Comparison of ENCODE assay signal across 9 mouse cellular contexts in genomic region chr2:32864755-32865154, GRCm38 (mm10). TPM values are rescaled to one million over a fixed set of nuclear protein-coding genes. Genes with fewer than 3 reads are reported as not detected.
A peak's percentile ranks its signal among the peaks of the same experiment; 100 is the strongest.
DNase-seq lines count a peak whose midpoint lies in the region; ATAC-seq and TF ChIP-seq lines count a peak whose summit lies in the region.
"Had no signal": no experiment of that assay in that cellular context is flagged by ENCODE, and none has a peak within 500 bp of the region (broad histone marks: within the 10 kb centered on the region; RNA-seq: fewer than 3 reads in every experiment).

No protein-coding gene starts in this region.

- no peak overlapping the region for H3K9ac ChIP-seq in kidney, postnatal 0 days (ENCODE audit: low read depth, low read length)
- no peak overlapping the region for H3K9ac ChIP-seq in kidney, embryonic 15.5 days
- H3K9ac ChIP-seq: midbrain, embryonic 12.5 days had no signal

- H3K4me1 ChIP-seq in cerebellum, adult 2 months (ENCODE audit: control insufficient read depth, insufficient read depth, low read length) = no peaks in the 10 kb centered on the region
- H3K4me1 ChIP-seq in kidney, postnatal 0 days (replicated peaks; ENCODE audit: insufficient read depth, low read length) = no peaks in the 10 kb centered on the region
- H3K4me1 ChIP-seq in kidney, embryonic 15.5 days = 0 out of 2 replicates have a peak, but pooled peaks cover under 1% of the 10 kb centered on the region
- H3K4me1 ChIP-seq in E14TG2a.4 (replicated peaks; ENCODE audit: low read depth, low read length) = peaks cover 75% of the 10 kb centered on the region
- H3K4me1 ChIP-seq: midbrain, embryonic 12.5 days had no signal

- H3K9me3 ChIP-seq in kidney, postnatal 0 days (replicated peaks; ENCODE audit: low read length) = no peaks in the 10 kb centered on the region
- no peaks in the 10 kb centered on the region for H3K9me3 ChIP-seq in kidney, embryonic 15.5 days (replicated peaks)
- H3K9me3 ChIP-seq in E14TG2a.4 (ENCODE audit: low read length) = no peaks in the 10 kb centered on the region
- H3K9me3 ChIP-seq: midbrain, embryonic 12.5 days had no signal

- H3K36me3 ChIP-seq in kidney, postnatal 0 days (ENCODE audit: insufficient read depth, low read length) = no peaks in the 10 kb centered on the region
- no peaks in the 10 kb centered on the region for H3K36me3 ChIP-seq in kidney, embryonic 15.5 days
- H3K36me3 ChIP-seq in E14TG2a.4 (ENCODE audit: insufficient read depth, low read length) = no peaks in the 10 kb centered on the region
- H3K36me3 ChIP-seq: midbrain, embryonic 12.5 days had no signal

- H3K27ac ChIP-seq in cerebellum, adult 2 months (ENCODE audit: insufficient read depth, low read length) = no peak overlapping the region
- no peak overlapping the region for H3K27ac ChIP-seq in kidney, postnatal 0 days
- H3K27ac ChIP-seq in kidney, embryonic 15.5 days = no peak overlapping the region
- H3K27ac ChIP-seq: midbrain, embryonic 12.5 days had no signal

- no peak overlapping the region for H3K4me3 ChIP-seq in cerebellum, adult 2 months (replicated peaks; ENCODE audit: insufficient read depth, low read depth, low read length)
- no peak overlapping the region for H3K4me3 ChIP-seq in kidney, postnatal 0 days (replicated peaks; ENCODE audit: low read depth, low read length)
- H3K4me3 ChIP-seq in kidney, embryonic 15.5 days (replicated peaks) = no peak overlapping the region
- H3K4me3 ChIP-seq in E14TG2a.4 (replicated peaks; ENCODE audit: low read length) = no peak overlapping the region
- H3K4me3 ChIP-seq: midbrain, embryonic 12.5 days had no signal

- WGBS in cerebellum, adult 2 months = 57% methylated on average over 2 of the region's 2 CpGs
- 63% methylated on average over 2 of the region's 2 CpGs for WGBS in kidney, postnatal 0 days
- 64% methylated on average over 2 of the region's 2 CpGs for WGBS in kidney, embryonic 15.5 days

- TF ChIP-seq POLR2A in cerebellum, adult 2 months (IDR thresholded peaks at IDR 0.05; ENCODE audit: borderline replicate concordance, insufficient read depth, low read length) = no peak

- no peaks in the 10 kb centered on the region for H3K27me3 ChIP-seq in cerebellum, adult 2 months (ENCODE audit: control insufficient read depth, insufficient read depth, low read length)
- no peaks in the 10 kb centered on the region for H3K27me3 ChIP-seq in kidney, postnatal 0 days (ENCODE audit: insufficient read depth, low read length)
- no peaks in the 10 kb centered on the region for H3K27me3 ChIP-seq in kidney, embryonic 15.5 days
- no peaks in the 10 kb centered on the region for H3K27me3 ChIP-seq in E14TG2a.4 (ENCODE audit: insufficient read depth, low read length)
- H3K27me3 ChIP-seq: midbrain, embryonic 12.5 days had no signal

- no peak for ATAC-seq in kidney, postnatal 0 days (replicated peaks; ENCODE audit: low FRiP score, low read depth)
- ATAC-seq in kidney, embryonic 15.5 days (replicated peaks; ENCODE audit: low FRiP score) = no peak

- H3K4me2 ChIP-seq in kidney, postnatal 0 days (ENCODE audit: low read length) = no peak overlapping the region
- H3K4me2 ChIP-seq in kidney, embryonic 15.5 days = no peak overlapping the region
- H3K4me2 ChIP-seq: midbrain, embryonic 12.5 days had no signal

- DNase-seq in cerebellum, adult 2 months = no peak
- no peak for DNase-seq in cerebellum, postnatal 36 days
- peak; percentile 80 for DNase-seq in kidney, postnatal 0 days (ENCODE audit: low spot score)
- DNase-seq in forelimb bud, embryonic 11.5 days (ENCODE audit: low read depth, low spot score) = peak; percentile 62
- no peak for DNase-seq in thymus, postnatal 14 days
- no peak for DNase-seq in thymus, adult 18-20 months

- TF ChIP-seq CTCF in cerebellum, adult 2 months (IDR thresholded peaks at IDR 0.05; ENCODE audit: borderline replicate concordance, insufficient read depth, low read depth, low read length) = peak; percentile 38; the same call in 1 of the 2 replicates
- peak; percentile 92 for TF ChIP-seq CTCF in kidney, postnatal 0 days (IDR thresholded peaks at IDR 0.05; ENCODE audit: low read depth)
- TF ChIP-seq CTCF in E14TG2a.4 (conservative IDR thresholded peaks at IDR 0.05; ENCODE audit: low read length) = peak; percentile 88

RNA-seq across cellular contexts. Expression of gene Fam129b, which starts 11.2 kb away (rescaled TPM):
- 23.9 and 24.5 TPM in 2 replicates for polyA plus RNA-seq in cerebellum, adult 2 months (2012; rRNA removed)
- 41.1 and 42.2 TPM in 2 replicates for polyA plus RNA-seq in kidney, postnatal 0 days (2015; fragmentation: Nextera tagmentation; extraction: Ambion mirVana)
- polyA plus RNA-seq in kidney, embryonic 15.5 days (2015; fragmentation: Nextera tagmentation; extraction: Ambion mirVana) = 44.5 and 47.7 TPM in 2 replicates

RNA-seq across cellular contexts. Expression of gene Stxbp1, which starts 17.7 kb away (rescaled TPM):
- 889 and 932 TPM in 2 replicates for polyA plus RNA-seq in cerebellum, adult 2 months (2012; rRNA removed)
- 14.3 and 14.6 TPM in 2 replicates for polyA plus RNA-seq in kidney, postnatal 0 days (2015; fragmentation: Nextera tagmentation; extraction: Ambion mirVana)
- polyA plus RNA-seq in kidney, embryonic 15.5 days (2015; fragmentation: Nextera tagmentation; extraction: Ambion mirVana) = 16.5 and 19.3 TPM in 2 replicates

Comparison
In these comparisons a context has a peak if more than half of its experiments do, and no peak if none do; other contexts are left out.
1. DNase-seq: peak in kidney, postnatal 0 days (single experiment) and forelimb bud, embryonic 11.5 days (single experiment); none in cerebellum, adult 2 months (0 of 2), cerebellum, postnatal 36 days (0 of 2), thymus, postnatal 14 days (single experiment) and thymus, adult 18-20 months (0 of 2).
2. CTCF ChIP-seq: peak in every context shown above with its lines; median percentile 92 in kidney, postnatal 0 days; 88 in E14TG2a.4; 38 in cerebellum, adult 2 months.
3. RNA of gene Stxbp1, which starts 17.7 kb away (polyA plus RNA-seq): 889 to 932 TPM in cerebellum, adult 2 months; 16.5 to 19.3 TPM in kidney, embryonic 15.5 days and 14.3 to 14.6 TPM in kidney, postnatal 0 days; every median in the first group is over 10 times any median in the second.